Mouse (Mus musculus): ENCODE data around the gene Mapk10. TPM values are rescaled to one million over a fixed set of nuclear protein-coding genes. Genes with fewer than 3 reads are reported as not detected.
A peak's percentile ranks its signal among the peaks of the same experiment; 100 is the strongest.

The Mapk10 gene
- polyA plus RNA-seq, 1 experiment = 36.1 TPM

DNA sequence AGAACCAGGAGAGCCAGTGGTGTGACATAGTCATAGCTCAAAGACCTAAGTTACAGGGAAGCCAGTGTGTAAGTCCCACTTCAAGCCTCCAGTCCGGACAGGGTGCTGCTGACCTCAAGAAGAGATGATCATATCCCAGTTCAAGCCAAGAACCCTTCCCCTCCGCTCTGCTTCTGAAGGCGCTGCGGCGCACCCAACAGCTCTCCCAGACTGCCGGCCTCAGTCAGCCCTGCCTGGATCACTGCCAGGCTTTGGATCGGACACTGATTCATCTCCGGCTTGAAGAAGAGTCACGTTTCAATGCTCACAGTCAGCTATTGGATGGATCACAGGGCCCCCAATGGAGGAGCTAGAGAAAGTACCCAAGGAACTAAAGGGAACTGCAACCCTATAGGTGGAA is 76.3 kb downstream of the Mapk10 start:
- H3K27me3 ChIP-seq (ENCODE audit: control insufficient read depth, insufficient read depth, low read length) = no peaks in the 10 kb centered on the region
- H3K4me3 ChIP-seq (ENCODE audit: control insufficient read depth, low read depth, low read length) = no peak overlapping the region
- TF ChIP-seq POLR2A (IDR thresholded peaks at IDR 0.05; ENCODE audit: control insufficient read depth, low read depth, low read length) = no peak
- TF ChIP-seq CTCF (IDR thresholded peaks at IDR 0.05; ENCODE audit: control insufficient read depth, insufficient read depth, insufficient replicate concordance, low read depth, low read length) = no peak
- no peaks in the 10 kb centered on the region; the same call in 1 of the 2 replicates for H3K4me1 ChIP-seq (ENCODE audit: control insufficient read depth, insufficient read depth, low read length)
- H3K36me3 ChIP-seq (ENCODE audit: control insufficient read depth, insufficient read depth, low read length) = no peaks in the 10 kb centered on the region
- no peak overlapping the region for H3K27ac ChIP-seq (ENCODE audit: control insufficient read depth, insufficient read depth, low read depth, low read length)

DNA sequence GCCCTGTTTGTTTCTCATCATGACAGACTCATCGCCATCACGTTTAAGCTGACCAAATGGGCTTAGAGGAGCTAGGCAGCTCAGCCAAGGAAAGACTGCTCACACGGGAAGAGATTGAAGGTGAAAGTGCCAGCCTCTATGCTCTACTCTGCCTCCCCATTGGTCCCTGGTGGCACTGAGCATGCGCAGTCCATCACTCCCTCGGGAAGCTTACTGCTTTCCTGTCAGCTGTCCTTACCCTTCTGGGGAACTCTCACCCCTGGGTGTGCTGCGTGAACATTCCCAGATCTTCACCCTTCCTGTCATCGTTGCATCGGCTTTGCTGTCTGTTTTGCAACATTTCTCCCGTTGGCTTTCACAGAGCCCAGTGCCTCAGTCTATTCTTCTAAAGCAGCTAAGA is 77.5 kb downstream of the Mapk10 start:
- no peak for TF ChIP-seq POLR2A (IDR thresholded peaks at IDR 0.05; ENCODE audit: control insufficient read depth, low read depth, low read length)
- no peak for TF ChIP-seq CTCF (IDR thresholded peaks at IDR 0.05; ENCODE audit: control insufficient read depth, insufficient read depth, insufficient replicate concordance, low read depth, low read length)
- no peaks in the 10 kb centered on the region; the same call in 1 of the 2 replicates for H3K4me1 ChIP-seq (ENCODE audit: control insufficient read depth, insufficient read depth, low read length)
- H3K27ac ChIP-seq (ENCODE audit: control insufficient read depth, insufficient read depth, low read depth, low read length) = no peak overlapping the region
- H3K4me3 ChIP-seq (ENCODE audit: control insufficient read depth, low read depth, low read length) = peak overlapping the region; percentile 1; the same call in 1 of the 2 replicates
- no peaks in the 10 kb centered on the region for H3K36me3 ChIP-seq (ENCODE audit: control insufficient read depth, insufficient read depth, low read length)
- H3K27me3 ChIP-seq (ENCODE audit: control insufficient read depth, insufficient read depth, low read length) = no peaks in the 10 kb centered on the region

DNA sequence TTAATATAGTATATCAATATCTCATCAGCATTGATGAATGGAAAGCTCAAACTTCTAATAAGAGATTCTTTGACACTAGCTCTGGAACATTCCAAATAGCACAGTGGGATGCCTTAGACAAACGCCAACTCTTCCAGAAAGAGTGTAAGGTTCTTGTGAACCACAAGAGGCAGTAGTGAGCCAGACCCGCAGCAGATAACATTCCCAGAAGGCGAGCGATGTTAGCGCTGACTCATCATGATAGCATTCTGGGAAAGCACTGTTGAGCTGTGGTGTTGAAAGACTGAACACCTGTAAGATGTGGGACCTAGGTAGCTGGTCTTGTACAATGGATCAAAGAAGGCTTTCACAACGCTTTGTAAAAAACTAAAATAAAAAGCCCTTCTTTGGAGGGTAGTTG is 78.3 kb downstream of the Mapk10 start:
- Histone ChIP-seq H3K27me3 (ENCODE audit: control insufficient read depth, insufficient read depth, low read length) (no peaks in the 10 kb centered on the region), H3K36me3 (ENCODE audit: control insufficient read depth, insufficient read depth, low read length) (no peaks in the 10 kb centered on the region), H3K4me1 (ENCODE audit: control insufficient read depth, insufficient read depth, low read length) (no peaks in the 10 kb centered on the region; the same call in 1 of the 2 replicates), H3K27ac (ENCODE audit: control insufficient read depth, insufficient read depth, low read depth, low read length) (no peak overlapping the region), H3K4me3 (ENCODE audit: control insufficient read depth, low read depth, low read length) (no peak overlapping the region)
- peak; percentile 39; the same call in 1 of the 2 replicates for TF ChIP-seq CTCF (IDR thresholded peaks at IDR 0.05; ENCODE audit: control insufficient read depth, insufficient read depth, insufficient replicate concordance, low read depth, low read length)
- no peak for TF ChIP-seq POLR2A (IDR thresholded peaks at IDR 0.05; ENCODE audit: control insufficient read depth, low read depth, low read length)

DNA sequence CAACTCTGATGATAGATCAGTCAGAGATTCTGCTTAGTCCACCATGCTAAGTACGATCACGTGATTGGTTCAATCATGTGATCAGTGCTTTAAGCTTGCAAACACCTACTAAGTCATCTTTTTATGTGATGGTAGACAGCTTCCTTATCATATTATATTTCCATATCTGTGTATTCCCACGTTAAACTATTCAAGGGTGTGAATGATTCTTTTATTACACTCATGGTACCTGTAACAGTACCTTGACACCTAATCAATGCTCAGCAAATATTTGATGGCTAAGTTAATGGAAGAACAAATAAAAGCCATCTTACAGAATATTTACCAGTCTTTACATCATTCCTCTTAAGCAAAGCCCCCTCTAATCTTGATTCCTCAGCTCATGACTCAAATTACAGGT is 91.5 kb downstream of the Mapk10 start:
- Histone ChIP-seq H3K36me3 (ENCODE audit: control insufficient read depth, insufficient read depth, low read length) (no peaks in the 10 kb centered on the region), H3K4me3 (ENCODE audit: control insufficient read depth, low read depth, low read length) (no peak overlapping the region), H3K27me3 (ENCODE audit: control insufficient read depth, insufficient read depth, low read length) (no peaks in the 10 kb centered on the region), H3K4me1 (ENCODE audit: control insufficient read depth, insufficient read depth, low read length) (no peaks in the 10 kb centered on the region), H3K27ac (ENCODE audit: control insufficient read depth, insufficient read depth, low read depth, low read length) (no peak overlapping the region)
- no peak for TF ChIP-seq CTCF (IDR thresholded peaks at IDR 0.05; ENCODE audit: control insufficient read depth, insufficient read depth, insufficient replicate concordance, low read depth, low read length)
- TF ChIP-seq POLR2A (IDR thresholded peaks at IDR 0.05; ENCODE audit: control insufficient read depth, low read depth, low read length) = no peak

DNA sequence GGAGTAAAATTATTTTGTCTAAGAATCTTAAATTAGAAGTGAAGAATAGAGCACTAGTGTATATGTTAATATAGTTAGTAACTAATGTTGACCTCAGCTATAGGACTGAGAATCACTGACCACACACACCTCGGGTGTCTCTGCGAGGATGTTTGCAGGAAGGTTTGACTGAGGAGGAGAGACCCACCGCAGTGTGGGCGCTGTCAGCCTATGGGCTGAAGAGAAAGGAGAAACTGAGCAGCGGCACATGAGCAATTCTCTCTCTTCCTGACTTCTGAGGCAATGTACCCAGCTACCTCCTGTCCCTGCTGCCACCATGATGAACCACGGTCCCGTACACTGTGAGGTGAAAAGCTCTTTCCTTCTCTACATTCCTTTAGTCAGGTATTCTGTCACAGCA is 95.6 kb downstream of the Mapk10 start:
- H3K36me3 ChIP-seq (ENCODE audit: control insufficient read depth, insufficient read depth, low read length) = no peaks in the 10 kb centered on the region
- H3K27ac ChIP-seq (ENCODE audit: control insufficient read depth, insufficient read depth, low read depth, low read length) = no peak overlapping the region
- no peaks in the 10 kb centered on the region for H3K4me1 ChIP-seq (ENCODE audit: control insufficient read depth, insufficient read depth, low read length)
- no peaks in the 10 kb centered on the region for H3K27me3 ChIP-seq (ENCODE audit: control insufficient read depth, insufficient read depth, low read length)
- H3K4me3 ChIP-seq (ENCODE audit: control insufficient read depth, low read depth, low read length) = no peak overlapping the region
- TF ChIP-seq CTCF (IDR thresholded peaks at IDR 0.05; ENCODE audit: control insufficient read depth, insufficient read depth, insufficient replicate concordance, low read depth, low read length) (no peak), POLR2A (IDR thresholded peaks at IDR 0.05; ENCODE audit: control insufficient read depth, low read depth, low read length) (no peak)

DNA sequence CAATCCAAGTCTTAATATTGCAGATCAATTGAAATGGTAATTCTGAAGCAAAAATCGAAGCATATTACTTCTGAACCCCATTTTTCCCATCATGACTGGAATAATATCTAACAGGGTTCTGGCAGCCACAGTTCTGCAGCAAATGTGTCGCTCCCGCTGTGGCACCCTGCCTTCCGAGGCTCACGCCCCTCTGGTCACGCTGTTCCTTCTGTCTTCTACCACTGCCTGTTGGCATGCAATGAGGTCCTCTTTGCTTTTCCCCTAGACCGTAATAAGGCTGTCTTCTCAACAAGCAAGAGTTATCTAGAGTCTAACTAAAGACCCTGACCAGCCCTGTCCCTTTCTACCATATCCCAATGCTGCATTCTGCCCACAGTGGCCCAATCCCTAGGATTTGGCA is 98.7 kb downstream of the Mapk10 start:
- TF ChIP-seq CTCF (IDR thresholded peaks at IDR 0.05; ENCODE audit: control insufficient read depth, insufficient read depth, insufficient replicate concordance, low read depth, low read length) = no peak
- no peak for TF ChIP-seq POLR2A (IDR thresholded peaks at IDR 0.05; ENCODE audit: control insufficient read depth, low read depth, low read length)
- no peaks in the 10 kb centered on the region for H3K36me3 ChIP-seq (ENCODE audit: control insufficient read depth, insufficient read depth, low read length)
- no peaks in the 10 kb centered on the region for H3K27me3 ChIP-seq (ENCODE audit: control insufficient read depth, insufficient read depth, low read length)
- no peak overlapping the region for H3K27ac ChIP-seq (ENCODE audit: control insufficient read depth, insufficient read depth, low read depth, low read length)
- H3K4me1 ChIP-seq (ENCODE audit: control insufficient read depth, insufficient read depth, low read length) = no peaks in the 10 kb centered on the region
- H3K4me3 ChIP-seq (ENCODE audit: control insufficient read depth, low read depth, low read length) = no peak overlapping the region

DNA sequence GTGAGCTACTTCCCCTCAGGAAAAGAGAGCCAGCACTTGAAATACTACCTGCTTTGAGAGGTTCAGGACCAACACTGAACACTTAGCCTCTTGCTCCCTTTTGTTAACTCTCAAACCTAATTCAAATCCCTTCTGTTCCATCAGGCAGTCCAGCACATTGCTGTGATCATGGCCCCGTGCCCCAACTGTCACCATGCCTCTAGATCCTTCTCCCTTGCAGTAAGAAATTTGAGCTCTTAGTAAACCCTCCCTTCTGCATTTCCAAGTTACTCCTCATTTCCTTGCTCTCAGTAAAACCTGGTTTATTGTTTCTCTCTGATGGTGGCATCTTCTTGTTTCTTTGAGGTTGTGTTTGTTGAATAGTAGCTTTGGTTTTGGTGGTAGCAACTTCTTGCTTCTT is 101.7 kb downstream of the Mapk10 start:
- Histone ChIP-seq H3K4me3 (ENCODE audit: control insufficient read depth, low read depth, low read length) (no peak overlapping the region), H3K27me3 (ENCODE audit: control insufficient read depth, insufficient read depth, low read length) (no peaks in the 10 kb centered on the region), H3K27ac (ENCODE audit: control insufficient read depth, insufficient read depth, low read depth, low read length) (no peak overlapping the region), H3K4me1 (ENCODE audit: control insufficient read depth, insufficient read depth, low read length) (no peaks in the 10 kb centered on the region), H3K36me3 (ENCODE audit: control insufficient read depth, insufficient read depth, low read length) (no peaks in the 10 kb centered on the region)
- TF ChIP-seq POLR2A (IDR thresholded peaks at IDR 0.05; ENCODE audit: control insufficient read depth, low read depth, low read length) (no peak), CTCF (IDR thresholded peaks at IDR 0.05; ENCODE audit: control insufficient read depth, insufficient read depth, insufficient replicate concordance, low read depth, low read length) (no peak)
